In genomic region chr8:46308189-46308588, GRCm38 (mm10) we compare ENCODE assay signal across 23 mouse cellular contexts. TPM values are rescaled to one million over a fixed set of nuclear protein-coding genes. Genes with fewer than 3 reads are reported as not detected.
"Had no signal": no experiment of that assay in that cellular context is flagged by ENCODE, and none has a peak within 500 bp of the region (broad histone marks: within the 10 kb centered on the region; RNA-seq: fewer than 3 reads in every experiment).

No protein-coding gene starts in this region.

- H3K4me3 ChIP-seq: neural tube, embryonic 13.5 days; neural tube, embryonic 15.5 days; stomach, embryonic 15.5 days had no signal

- H3K9me3 ChIP-seq: neural tube, embryonic 13.5 days; neural tube, embryonic 15.5 days; stomach, embryonic 15.5 days had no signal

- H3K4me2 ChIP-seq: neural tube, embryonic 13.5 days; neural tube, embryonic 15.5 days; stomach, embryonic 15.5 days had no signal

- DNase-seq: retina, postnatal 1 day; right cerebral cortex, adult 18-20 months; right cerebral cortex, postnatal 14 days; right cerebral cortex, postnatal 25 days; right cerebral cortex, postnatal 4 days; spleen, adult 18-20 months; thymus, adult 18-20 months; thymus, adult 2 months; thymus, postnatal 14 days; thymus, postnatal 25 days; thymus, postnatal 36 days; thymus, postnatal 4 days had no signal

- H3K4me1 ChIP-seq: neural tube, embryonic 15.5 days; stomach, embryonic 15.5 days had no signal

- H3K27me3 ChIP-seq: neural tube, embryonic 13.5 days; neural tube, embryonic 15.5 days; stomach, embryonic 15.5 days had no signal

- H3K9ac ChIP-seq: neural tube, embryonic 13.5 days; neural tube, embryonic 15.5 days; stomach, embryonic 15.5 days had no signal

- H3K27ac ChIP-seq: neural tube, embryonic 13.5 days; neural tube, embryonic 15.5 days; stomach, embryonic 15.5 days; stomach, postnatal 0 days had no signal

- H3K36me3 ChIP-seq: neural tube, embryonic 13.5 days; neural tube, embryonic 15.5 days; stomach, embryonic 15.5 days had no signal

RNA-seq across cellular contexts. Expression of gene Helt, which starts 13.7 kb away (rescaled TPM):
- total RNA-seq: neutrophil, adult 5-6 weeks had no signal
- polyA plus RNA-seq: neural tube, embryonic 14.5 days; neural tube, embryonic 15.5 days; small intestine, adult 2 months; spleen, adult 2 months; stomach, embryonic 14.5 days; stomach, embryonic 16.5 days; stomach, postnatal 0 days; thymus, adult 2 months; urinary bladder, adult 2 months had no signal
